In genomic region chr11:80766068-80766467, GRCm38 (mm10) we compare ENCODE assay signal across 1 mouse cellular context.
TF ChIP-seq lines count a peak whose summit lies in the region.

No protein-coding gene starts in this region.

TF ChIP-seq in MEL, 35 proteins besides CTCF, POLR2A, EP300 and RAD21 (continued from another document):
- no peak for TF ChIP-seq MAFK (IDR thresholded peaks at IDR 0.05; ENCODE audit: borderline replicate concordance, low read depth, low read length)
- TF ChIP-seq MYC (IDR thresholded peaks at IDR 0.05; ENCODE audit: low read depth, low read length), result 0 out of 2 replicates have a peak, but pooled peaks have one; percentile 11
- TF ChIP-seq POLR2AphosphoS5 (IDR thresholded peaks at IDR 0.05; ENCODE audit: borderline replicate concordance, low read depth, low read length), result no peak
- no peak for TF ChIP-seq SIN3A (IDR thresholded peaks at IDR 0.05; ENCODE audit: low read length)
- no peak for TF ChIP-seq MAZ (IDR thresholded peaks at IDR 0.05; ENCODE audit: low read depth, low read length)
- TF ChIP-seq USF2 (IDR thresholded peaks at IDR 0.05; ENCODE audit: borderline replicate concordance in 1 of 2, insufficient read depth in 1 of 2, low read depth in 1 of 2, low read length in 2 of 2), result no peak
- no peak for TF ChIP-seq NRF1 (IDR thresholded peaks at IDR 0.05; ENCODE audit: insufficient read depth, low read depth, low read length, poor library complexity, severe bottlenecking)
- TF ChIP-seq BHLHE40 (IDR thresholded peaks at IDR 0.05; ENCODE audit: borderline replicate concordance, low read depth, low read length), result no peak
- no peak for TF ChIP-seq TBP (IDR thresholded peaks at IDR 0.05; ENCODE audit: low read depth, low read length)
- TF ChIP-seq POLR2AphosphoS2 (IDR thresholded peaks at IDR 0.05; ENCODE audit: low read length), result no peak
- no peak for TF ChIP-seq UBTF (IDR thresholded peaks at IDR 0.05; ENCODE audit: borderline replicate concordance, insufficient read depth, low read depth, low read length)
- TF ChIP-seq ETS1 (IDR thresholded peaks at IDR 0.05; ENCODE audit: low read depth, low read length), result 0 out of 2 replicates have a peak, but pooled peaks have one; percentile 9
- no peak for TF ChIP-seq MYB (IDR thresholded peaks at IDR 0.05; ENCODE audit: low read depth, low read length)
- TF ChIP-seq E2F4 (IDR thresholded peaks at IDR 0.05; ENCODE audit: borderline replicate concordance, low read depth, low read length), result no peak
- no peak for TF ChIP-seq ZMIZ1 (IDR thresholded peaks at IDR 0.05; ENCODE audit: low read depth, low read length)
- TF ChIP-seq SMC3 (IDR thresholded peaks at IDR 0.05; ENCODE audit: low read depth, low read length), result no peak
- TF ChIP-seq CHD1 (IDR thresholded peaks at IDR 0.05; ENCODE audit: low read depth, low read length), result 0 out of 2 replicates have a peak, but pooled peaks have one; percentile 84
- TF ChIP-seq KAT2A (conservative IDR thresholded peaks at IDR 0.05; ENCODE audit: low read depth, low read length), result no peak
- no peak for TF ChIP-seq ZC3H11A (IDR thresholded peaks at IDR 0.05; ENCODE audit: low read depth, low read length)
- TF ChIP-seq MAX (IDR thresholded peaks at IDR 0.05; ENCODE audit: low read length), result 0 out of 2 replicates have a peak, but pooled peaks have one; percentile 41
- no peak for TF ChIP-seq TCF12 (IDR thresholded peaks at IDR 0.05; ENCODE audit: low read depth, low read length)
- no peak for TF ChIP-seq HCFC1 (IDR thresholded peaks at IDR 0.05; ENCODE audit: low read depth, low read length)
- no peak for TF ChIP-seq USF1 (IDR thresholded peaks at IDR 0.05; ENCODE audit: low read depth, low read length)
- TF ChIP-seq NELFE (IDR thresholded peaks at IDR 0.05; ENCODE audit: low read depth, low read length), result peak; percentile 16; the same call in 1 of the 2 replicates
- TF ChIP-seq ZKSCAN1 (IDR thresholded peaks at IDR 0.05; ENCODE audit: low read depth, low read length), result 0 out of 2 replicates have a peak, but pooled peaks have one; percentile 10
